Mouse (Mus musculus) left cerebral cortex, adult 18-20 months (tissue): ENCODE results near the gene Cxcl14. TPM values are rescaled to one million over a fixed set of nuclear protein-coding genes. Genes with fewer than 3 reads are reported as not detected.
A peak's percentile ranks its signal among the peaks of the same experiment; 100 is the strongest.

Experiments
- DNase-seq, 2 experiments: peaks; one replicate each; pipeline ENCODE4 v3.0.0; 2021 to 2022; ENCODE audit warnings: low spot score in 2 of 2, mixed read lengths in 1 of 2
- total RNA-seq, 2 experiments: library from RNA; stranded (reverse); gene quantifications; 2 replicates each; pipeline ENCODE4 v1.2.3; 2021

Cxcl14 gene
- total RNA-seq, 2 experiments from 2014 or later, result 140 to 160 TPM

DNA sequence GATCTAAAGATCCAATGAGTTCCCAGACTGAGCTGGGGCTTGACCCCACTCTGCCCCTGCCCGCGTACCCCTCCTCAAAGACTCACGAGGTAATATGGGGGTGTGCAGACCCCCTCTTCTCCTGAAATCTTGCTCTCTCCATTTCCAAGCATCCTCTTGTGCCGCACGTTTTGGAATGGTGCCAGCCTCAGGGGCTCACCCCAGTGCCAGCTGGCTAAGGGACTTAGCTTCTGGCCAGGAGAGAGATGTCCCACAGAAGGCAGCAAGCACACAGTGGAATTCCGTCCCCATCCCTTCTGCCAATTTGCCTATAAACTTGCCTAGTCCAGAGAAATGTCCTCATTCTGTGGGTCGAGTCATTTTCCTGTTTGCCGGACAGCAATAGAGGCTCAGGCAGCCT is 43.6 kb downstream of the Cxcl14 start:
- DNase-seq, result no peak

DNA sequence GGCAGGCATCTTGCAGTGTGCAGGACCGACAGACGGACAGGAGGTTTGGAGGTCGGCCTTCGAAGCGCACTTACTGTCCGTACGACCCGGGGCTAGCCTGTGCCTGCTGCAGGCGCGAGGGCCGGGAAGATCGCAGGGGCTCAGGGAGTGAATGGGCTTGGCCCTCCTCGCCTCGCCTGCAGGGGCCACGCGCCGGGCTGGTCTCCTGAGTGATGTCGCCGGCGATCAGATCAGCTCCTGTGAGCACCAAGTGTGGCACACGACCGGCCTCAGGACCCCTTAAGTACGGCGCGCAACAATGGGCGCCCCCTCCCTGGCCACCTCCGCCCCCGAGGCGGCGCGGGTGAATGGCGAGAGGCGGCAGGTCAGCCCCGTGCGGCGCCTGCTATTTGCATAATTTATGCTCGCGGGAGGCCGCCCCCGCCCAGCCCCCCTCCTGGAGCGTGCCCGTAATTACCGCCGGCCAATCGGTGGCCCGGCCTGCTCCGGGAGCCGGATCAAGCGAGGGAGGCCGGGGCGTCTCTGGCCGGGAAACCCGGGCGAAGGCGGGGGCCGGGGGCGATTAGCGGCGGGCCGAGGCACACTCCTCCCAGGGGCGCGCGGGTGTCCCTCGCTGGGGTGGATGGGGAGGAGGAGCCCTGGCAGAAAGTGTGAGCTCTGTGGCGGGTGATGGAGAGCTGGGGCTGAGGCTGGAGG is 44.3 kb downstream of the Cxcl14 start, which contains the start of gene Neurog1:
Gene Neurog1 (minus strand): TSS at position 240 of the 696 bp plus-strand sequence.
- peak; percentile 5 to 30 for DNase-seq

GRCm38 (mm10) chr13:56251176-56251923 is 45.0 kb downstream of the Cxcl14 start:
- DNase-seq, result no peak

DNA sequence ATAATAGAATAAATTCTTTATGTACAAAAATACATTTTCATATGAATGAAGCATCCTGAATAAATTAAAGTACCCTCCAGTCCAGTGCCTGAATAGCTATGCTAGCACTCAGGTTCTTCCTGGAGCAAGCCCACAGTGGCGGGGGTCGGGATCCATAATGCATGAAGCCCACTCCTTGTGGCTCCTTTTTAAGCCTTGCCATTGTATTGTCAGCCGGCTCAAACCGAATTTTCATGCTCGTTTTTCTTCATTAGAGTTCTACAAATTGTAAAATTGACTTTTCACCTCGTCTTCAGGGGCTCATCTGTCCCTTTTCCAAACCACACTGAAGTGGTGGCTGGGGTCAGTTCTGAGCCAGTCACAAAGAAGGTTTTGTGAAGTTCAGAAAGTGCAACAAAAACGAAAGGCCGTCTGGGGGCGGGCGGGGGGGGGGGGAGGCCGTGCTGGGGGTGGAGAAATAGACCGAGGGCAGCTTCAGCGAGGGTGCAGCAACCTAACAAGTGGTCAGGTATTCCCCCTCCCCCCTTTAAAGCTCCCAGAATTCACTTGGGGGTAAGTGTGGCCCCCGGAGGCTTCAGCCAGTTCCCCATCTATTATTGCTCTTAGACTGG is 45.7 kb downstream of the Cxcl14 start:
- DNase-seq, result no peak

GRCm38 (mm10) chr13:56249593-56250341 is 46.6 kb downstream of the Cxcl14 start:
- no peak for DNase-seq

GRCm38 (mm10) chr13:56243104-56243503 is 53.2 kb downstream of the Cxcl14 start:
- DNase-seq, result no peak

DNA sequence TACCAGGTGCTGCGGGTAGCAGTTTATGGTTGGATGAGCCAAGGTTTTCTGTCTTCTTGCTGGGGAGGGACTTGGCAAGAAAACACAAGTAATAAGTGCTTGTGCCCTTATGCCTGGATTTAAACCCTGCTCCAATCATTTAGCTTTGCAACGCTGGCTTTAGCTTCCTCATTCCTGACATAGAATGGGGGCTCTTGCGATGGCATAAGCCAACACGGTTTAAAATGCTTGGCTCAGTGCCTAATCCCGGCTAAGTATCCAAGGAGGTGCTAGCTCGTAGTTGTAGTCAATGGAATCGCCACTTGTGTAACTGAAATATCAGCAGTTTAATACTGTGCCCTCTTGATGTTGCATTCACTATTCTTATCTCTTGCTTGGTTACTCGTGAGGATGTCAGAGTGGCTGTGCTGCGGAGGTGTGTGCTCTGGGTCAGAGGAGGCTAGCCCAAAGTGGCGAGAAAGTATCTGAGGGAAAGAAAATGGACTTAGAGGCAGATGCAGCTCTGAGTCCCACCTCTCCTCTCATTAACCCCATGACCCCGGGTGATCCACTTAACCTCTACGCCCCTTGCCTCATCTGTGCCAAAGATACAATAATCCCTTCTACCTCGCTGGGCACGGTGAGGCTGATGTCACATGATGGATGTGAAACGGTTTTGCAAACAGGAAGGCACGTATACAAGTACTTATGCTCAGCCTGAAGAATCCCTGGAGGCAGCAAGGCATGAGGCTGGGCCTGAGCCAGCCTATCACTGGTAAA is 56.2 kb downstream of the Cxcl14 start:
- DNase-seq, result no peak

Other genes starting within 250 kb of the Cxcl14 start
- gene H2afy, start 160.2 kb downstream of the Cxcl14 start, total RNA-seq, result 100 to 1,000 TPM; 104 to 106 TPM
- gene Tifab, start 117.7 kb downstream of the Cxcl14 start, total RNA-seq, result 1 to 10 TPM; 1.7 to 1.9 TPM
- under 1 TPM in 1 of 2 experiments, not detected in 1; 0.35 TPM for gene Neurog1, start 44.4 kb downstream of the Cxcl14 start, total RNA-seq
- gene Gm3045, start 130.0 kb upstream of the Cxcl14 start, total RNA-seq, result not detected
- under 1 TPM in 1 of 2 experiments, not detected in 1; 0.23 TPM for gene Slc25a48, start 141.8 kb upstream of the Cxcl14 start, total RNA-seq
- not detected for gene Il9, start 185.7 kb upstream of the Cxcl14 start, total RNA-seq
- gene Fbxl21, start 225.9 kb upstream of the Cxcl14 start, total RNA-seq, result 10 to 100 TPM; 10.5 to 10.6 TPM